Mouse (Mus musculus) embryonic fibroblast, embryonic 13.5 days (primary cell): ENCODE results near the gene Slc47a2.

Experiments
- CTCF ChIP-seq: IDR thresholded peaks from 2 replicates; pipeline ENCODE4 v1.5.1; 2011; ENCODE audit warnings: mild to moderate bottlenecking, control low read depth, low read length, moderate library complexity, borderline replicate concordance; ENCODE audit not compliant: insufficient read depth
- POLR2A ChIP-seq: IDR thresholded peaks from 2 replicates; pipeline ENCODE4 v1.6.1; 2011; ENCODE audit warnings: low read depth, mild to moderate bottlenecking, control low read depth, low read length, moderate library complexity

- TF ChIP-seq CTCF = no peak
- no peak for TF ChIP-seq POLR2A
These were observed 59.1 kb downstream of the Slc47a2 start for GRCm38 (mm10) chr11:61283414-61284049.
